Mouse (Mus musculus) erythroblast, embryonic 14.5 days (primary cell): ENCODE data around the gene Fkbp10. TPM values are rescaled to one million over a fixed set of nuclear protein-coding genes. Genes with fewer than 3 reads are reported as not detected.

Source experiments
- H3K27me3 ChIP-seq: 2 replicates; pipeline ENCODE4 v1.6.1; 2012; ENCODE audit warnings: inconsistent platforms; ENCODE audit not compliant: control insufficient read depth
- H3K36me3 ChIP-seq: 2 replicates; pipeline ENCODE4 v1.6.1; 2012; ENCODE audit warnings: mild to moderate bottlenecking, inconsistent platforms; ENCODE audit not compliant: control insufficient read depth
- H3K4me1 ChIP-seq: 2 replicates; pipeline ENCODE4 v1.6.1; 2012; ENCODE audit warnings: inconsistent platforms; ENCODE audit not compliant: control insufficient read depth
- H3K4me3 ChIP-seq: replicated peaks from 2 replicates; pipeline ENCODE3; 2012; ENCODE audit warnings: moderate library complexity, mild to moderate bottlenecking, inconsistent platforms
- H3K9me3 ChIP-seq: 2 replicates; pipeline ENCODE4 v1.6.1; 2012; ENCODE audit warnings: low read length, inconsistent platforms, mixed read lengths; ENCODE audit not compliant: control insufficient read depth
- GATA1 ChIP-seq: IDR thresholded peaks from 2 replicates; pipeline ENCODE4 v1.6.1; 2012; ENCODE audit warnings: low read length, inconsistent platforms, mixed read lengths
- TAL1 ChIP-seq: IDR thresholded peaks from 3 replicates; pipeline ENCODE4 v1.6.1; 2012; ENCODE audit warnings: low read length, inconsistent platforms, mixed read lengths
- polyA plus RNA-seq: library from polyadenylated mRNA; stranded (reverse); fragments of >175 nt; gene quantifications from 2 replicates; pipeline ENCODE4 v1.2.3, GENCODE M21; 2012

Gene Fkbp10
- polyA plus RNA-seq, 1 experiment = 0.07 TPM

- no peak for TF ChIP-seq TAL1
- no peak for TF ChIP-seq GATA1
- Histone ChIP-seq H3K4me1 (peaks cover 3% of the 10 kb centered on the region), H3K9me3 (no peaks in the 10 kb centered on the region), H3K4me3 (no peak overlapping the region), H3K36me3 (no peaks in the 10 kb centered on the region), H3K27me3 (peaks cover 29% of the 10 kb centered on the region)
Measured at GRCm38 (mm10) chr11:100391081-100391883, 24.2 kb upstream of the Fkbp10 start.

- H3K9me3 ChIP-seq = no peaks in the 10 kb centered on the region
- H3K4me1 ChIP-seq = peaks cover 5% of the 10 kb centered on the region
- H3K36me3 ChIP-seq = no peaks in the 10 kb centered on the region
- H3K27me3 ChIP-seq = peaks cover 35% of the 10 kb centered on the region
- TF ChIP-seq GATA1 (no peak), TAL1 (no peak)
- H3K4me3 ChIP-seq = no peak overlapping the region
Measured at GRCm38 (mm10) chr11:100391884-100392345, 23.6 kb upstream of the Fkbp10 start.

GRCm38 (mm10) chr11:100392958-100393357 lies 22.5 kb upstream of the Fkbp10 start:
- TF ChIP-seq GATA1 = no peak
- no peak for TF ChIP-seq TAL1
- H3K27me3 ChIP-seq = peaks cover 46% of the 10 kb centered on the region
- H3K4me1 ChIP-seq = peaks cover 16% of the 10 kb centered on the region
- H3K4me3 ChIP-seq = no peak overlapping the region
- H3K36me3 ChIP-seq = no peaks in the 10 kb centered on the region
- H3K9me3 ChIP-seq = no peaks in the 10 kb centered on the region

- H3K4me1 ChIP-seq = peaks cover 17% of the 10 kb centered on the region
- peaks cover 48% of the 10 kb centered on the region for H3K27me3 ChIP-seq
Measured at GRCm38 (mm10) chr11:100393733-100394132, 21.8 kb upstream of the Fkbp10 start.

GRCm38 (mm10) chr11:100394353-100395074 lies 21.0 kb upstream of the Fkbp10 start:
- H3K9me3 ChIP-seq = no peaks in the 10 kb centered on the region
- no peak for TF ChIP-seq TAL1
- no peak for TF ChIP-seq GATA1
- H3K27me3 ChIP-seq = peaks cover 48% of the 10 kb centered on the region
- no peak overlapping the region for H3K4me3 ChIP-seq
- H3K4me1 ChIP-seq = peaks cover 17% of the 10 kb centered on the region
- H3K36me3 ChIP-seq = no peaks in the 10 kb centered on the region

More at GRCm38 (mm10) chr11:100393733-100394132, 21.8 kb upstream of the Fkbp10 start:
- H3K36me3 ChIP-seq = no peaks in the 10 kb centered on the region
- no peak overlapping the region for H3K4me3 ChIP-seq
- H3K9me3 ChIP-seq = no peaks in the 10 kb centered on the region
- TF ChIP-seq GATA1 (no peak), TAL1 (no peak)

- Histone ChIP-seq H3K4me3 (no peak overlapping the region), H3K27me3 (peaks cover 48% of the 10 kb centered on the region), H3K36me3 (no peaks in the 10 kb centered on the region), H3K4me1 (peaks cover 17% of the 10 kb centered on the region), H3K9me3 (no peaks in the 10 kb centered on the region)
- TF ChIP-seq TAL1 = no peak
- TF ChIP-seq GATA1 = no peak
Measured at GRCm38 (mm10) chr11:100395200-100395599, 20.3 kb upstream of the Fkbp10 start.

GRCm38 (mm10) chr11:100395861-100396631 lies 19.5 kb upstream of the Fkbp10 start:
- H3K9me3 ChIP-seq = no peaks in the 10 kb centered on the region
- TF ChIP-seq GATA1 (no peak), TAL1 (no peak)
- peaks cover 48% of the 10 kb centered on the region for H3K27me3 ChIP-seq
- H3K4me1 ChIP-seq = peaks cover 17% of the 10 kb centered on the region
- H3K4me3 ChIP-seq = peak overlapping the region; percentile 57
- no peaks in the 10 kb centered on the region for H3K36me3 ChIP-seq

- Histone ChIP-seq H3K36me3 (no peaks in the 10 kb centered on the region), H3K27me3 (peaks cover 48% of the 10 kb centered on the region), H3K4me3 (peak overlapping the region; percentile 57), H3K9me3 (no peaks in the 10 kb centered on the region), H3K4me1 (peaks cover 19% of the 10 kb centered on the region)
- no peak for TF ChIP-seq TAL1
- no peak for TF ChIP-seq GATA1
Measured at GRCm38 (mm10) chr11:100396886-100397599, 18.5 kb upstream of the Fkbp10 start.
